Mouse (Mus musculus) lung, embryonic 14.5 days (tissue): ENCODE measurements around the gene Nelfe. TPM values are rescaled to one million over a fixed set of nuclear protein-coding genes. Genes with fewer than 3 reads are reported as not detected.

ENCODE experiments used
- ATAC-seq: fragments of 200-750 bp; cut with Nextera tagmentation; 2 replicates; pipeline ENCODE4 v1.8.0; 2017; ENCODE audit warnings: mild to moderate bottlenecking, moderate TSS enrichment, moderate library complexity; ENCODE audit not compliant: insufficient read depth
- DNase-seq: peaks from one replicate; pipeline ENCODE4 v3.0.0-alpha.2; 2015
- H3K27ac ChIP-seq: fragments of 300-500 bp; sonication (generic); 2 replicates; pipeline ENCODE4 v1.5.1; 2014; ENCODE audit warnings: low read depth, mild to moderate bottlenecking, moderate library complexity
- H3K27me3 ChIP-seq: fragments of 300-500 bp; sonication (generic); 2 replicates; pipeline ENCODE4 v1.6.1; 2014; ENCODE audit warnings: low read length, control low read depth; ENCODE audit not compliant: insufficient read depth
- H3K36me3 ChIP-seq: fragments of 300-500 bp; sonication (generic); 2 replicates; pipeline ENCODE4 v1.6.1; 2014; ENCODE audit warnings: control low read depth; ENCODE audit not compliant: insufficient read depth
- H3K4me1 ChIP-seq: fragments of 300-500 bp; sonication (generic); 2 replicates; pipeline ENCODE4 v1.6.1; 2014; ENCODE audit warnings: antibody characterized with exemption, control low read depth; ENCODE audit not compliant: insufficient read depth
- H3K4me2 ChIP-seq: fragments of 300-500 bp; sonication (generic); 2 replicates; pipeline ENCODE4 v1.6.1; 2014; ENCODE audit warnings: mild to moderate bottlenecking
- H3K4me3 ChIP-seq: fragments of 300-500 bp; sonication (generic); 2 replicates; pipeline ENCODE4 v1.5.1; 2014; ENCODE audit warnings: low read depth, low read length
- H3K9ac ChIP-seq: fragments of 300-500 bp; sonication (generic); 2 replicates; pipeline ENCODE4 v1.6.1; 2014
- H3K9me3 ChIP-seq: fragments of 300-500 bp; sonication (generic); 2 replicates; pipeline ENCODE4 v1.6.1; 2016; ENCODE audit warnings: low read depth, low read length, control low read depth
- CTCF ChIP-seq: IDR thresholded peaks from 2 replicates; pipeline ENCODE4 v1.5.1; 2016; ENCODE audit warnings: antibody characterized with exemption, low read depth
- WGBS: fragments of 180-500 bp; shearing (Covaris S2); extraction: QIAGEN DNeasy Blood & Tissue Kit; methylation state at CpG from one replicate; pipeline ENCODE4 v1.1.7; 2014; 5-methylcytosine and 5-hydroxymethylcytosine counted together
- polyA plus RNA-seq: library from polyadenylated mRNA; unstranded; fragments of >200 nt; fragmentation: Nextera tagmentation; extraction: Ambion mirVana; gene quantifications from 2 replicates; pipeline ENCODE4 v1.2.1, GENCODE M21; 2014

Gene Nelfe
- polyA plus RNA-seq, 1 experiment from 2014 or later: 115 TPM

DNA sequence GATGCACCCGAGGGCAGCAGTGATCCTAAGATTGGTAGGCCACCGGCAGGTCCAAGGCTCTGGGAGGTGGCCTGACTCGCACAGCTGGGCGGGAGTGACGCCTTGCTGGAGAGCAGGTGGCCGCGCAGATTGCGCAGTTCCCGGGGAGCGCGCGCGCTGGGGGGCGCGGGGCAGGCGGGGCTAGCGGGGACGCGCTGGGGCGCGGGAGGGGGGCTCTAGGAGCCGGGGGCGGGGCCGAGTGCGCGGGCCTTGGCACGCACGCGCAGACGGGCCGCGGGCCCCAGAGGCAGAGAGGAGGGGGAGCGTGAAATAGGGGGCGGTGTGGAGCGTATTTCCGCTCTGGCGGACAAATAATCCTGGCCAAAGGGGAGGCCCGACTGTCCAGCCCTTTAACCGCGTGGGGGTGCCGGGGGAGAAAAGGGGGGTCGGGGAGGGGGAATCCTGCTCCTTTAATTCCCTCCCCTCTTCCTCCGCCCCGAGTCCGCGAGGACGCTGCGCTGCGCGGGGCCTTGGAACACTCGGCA lies 43.9 kb downstream of the Nelfe start:
- WGBS: 1% methylated on average over 39 of the region's 51 CpGs
- peak overlapping the region; percentile 86 for H3K4me2 ChIP-seq

GRCm38 (mm10) chr17:34894801-34895530 lies 44.8 kb downstream of the Nelfe start:
- Histone ChIP-seq H3K4me1 (peaks cover 6% of the 10 kb centered on the region; the same call in 1 of the 2 replicates), H3K36me3 (peaks cover 12% of the 10 kb centered on the region), H3K27ac (peak overlapping the region; percentile 92), H3K9me3 (no peaks in the 10 kb centered on the region), H3K27me3 (no peaks in the 10 kb centered on the region), H3K4me2 (peak overlapping the region; percentile 86), H3K4me3 (peak overlapping the region; percentile 86), H3K9ac (peak overlapping the region; percentile 90)
- 6% methylated on average over 50 of the region's 51 CpGs for WGBS
- ATAC-seq (peak; percentile 20), DNase-seq (peak; percentile 53)
- TF ChIP-seq CTCF: no peak

More for the DNA sequence above, 43.9 kb downstream of the Nelfe start:
- ATAC-seq (peak; percentile 85), DNase-seq (peak; percentile 99)
- H3K9me3 ChIP-seq: no peaks in the 10 kb centered on the region
- H3K27me3 ChIP-seq: no peaks in the 10 kb centered on the region
- peak overlapping the region; percentile 90 for H3K9ac ChIP-seq
- peak overlapping the region; percentile 92 for H3K27ac ChIP-seq
- peak overlapping the region; percentile 86 for H3K4me3 ChIP-seq
- peaks cover 12% of the 10 kb centered on the region for H3K36me3 ChIP-seq
- H3K4me1 ChIP-seq: peaks cover 6% of the 10 kb centered on the region; the same call in 1 of the 2 replicates
- TF ChIP-seq CTCF: peak; percentile 18; the same call in 1 of the 2 replicates

GRCm38 (mm10) chr17:34895724-34896123 lies 45.5 kb downstream of the Nelfe start:
- H3K4me3 ChIP-seq: peak overlapping the region; percentile 86
- H3K36me3 ChIP-seq: peaks cover 12% of the 10 kb centered on the region
- H3K9ac ChIP-seq: peak overlapping the region; percentile 90; the same call in 1 of the 2 replicates
- no peaks in the 10 kb centered on the region for H3K27me3 ChIP-seq
- peak overlapping the region; percentile 92; the same call in 1 of the 2 replicates for H3K27ac ChIP-seq
- peak overlapping the region; percentile 86 for H3K4me2 ChIP-seq
- peaks cover 11% of the 10 kb centered on the region; the same call in 1 of the 2 replicates for H3K4me1 ChIP-seq
- 89% methylated on average over 15 of the region's 15 CpGs for WGBS
- DNase-seq: no peak
- no peak for TF ChIP-seq CTCF
- H3K9me3 ChIP-seq: no peaks in the 10 kb centered on the region
- no peak for ATAC-seq

DNA sequence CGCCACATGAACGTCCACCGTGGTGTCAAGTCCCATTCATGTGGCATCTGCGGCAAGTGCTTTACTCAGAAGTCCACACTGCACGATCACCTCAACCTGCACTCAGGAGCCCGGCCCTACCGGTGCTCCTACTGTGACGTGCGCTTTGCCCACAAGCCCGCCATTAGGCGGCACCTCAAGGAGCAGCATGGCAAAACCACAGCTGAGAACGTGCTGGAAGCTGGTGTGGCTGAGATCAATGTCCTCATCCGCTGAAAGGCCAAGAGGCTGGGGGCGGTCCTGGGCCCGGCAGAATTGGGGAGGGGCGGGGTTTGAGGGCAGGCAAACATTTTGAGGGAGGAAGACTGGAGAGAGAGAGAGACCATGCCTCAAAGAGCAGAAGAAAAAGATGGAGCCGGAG lies 46.2 kb downstream of the Nelfe start:
- no peak for DNase-seq
- ATAC-seq: no peak
- WGBS: 82% methylated on average over 17 of the region's 17 CpGs
- Histone ChIP-seq H3K27ac (no peak overlapping the region), H3K4me3 (peak overlapping the region; percentile 6; the same call in 1 of the 2 replicates), H3K9me3 (no peaks in the 10 kb centered on the region), H3K4me1 (peaks cover 11% of the 10 kb centered on the region; the same call in 1 of the 2 replicates), H3K36me3 (peaks cover 16% of the 10 kb centered on the region), H3K9ac (no peak overlapping the region), H3K4me2 (peak overlapping the region; percentile 86), H3K27me3 (no peaks in the 10 kb centered on the region)
- TF ChIP-seq CTCF: no peak

- TF ChIP-seq CTCF: no peak
- DNase-seq: peak; percentile 84
- peak overlapping the region; percentile 96 for H3K9ac ChIP-seq
- H3K27me3 ChIP-seq: no peaks in the 10 kb centered on the region
- H3K36me3 ChIP-seq: peaks cover 23% of the 10 kb centered on the region
- H3K27ac ChIP-seq: peak overlapping the region; percentile 98
- 10% methylated on average over 10 of the region's 10 CpGs for WGBS
- H3K9me3 ChIP-seq: no peaks in the 10 kb centered on the region
- H3K4me2 ChIP-seq: peak overlapping the region; percentile 86
- ATAC-seq: peak; percentile 11; the same call in 1 of the 2 replicates
- peaks cover 11% of the 10 kb centered on the region; the same call in 1 of the 2 replicates for H3K4me1 ChIP-seq
- peak overlapping the region; percentile 89 for H3K4me3 ChIP-seq
Observed at GRCm38 (mm10) chr17:34897373-34898159, 47.4 kb downstream of the Nelfe start.

DNA sequence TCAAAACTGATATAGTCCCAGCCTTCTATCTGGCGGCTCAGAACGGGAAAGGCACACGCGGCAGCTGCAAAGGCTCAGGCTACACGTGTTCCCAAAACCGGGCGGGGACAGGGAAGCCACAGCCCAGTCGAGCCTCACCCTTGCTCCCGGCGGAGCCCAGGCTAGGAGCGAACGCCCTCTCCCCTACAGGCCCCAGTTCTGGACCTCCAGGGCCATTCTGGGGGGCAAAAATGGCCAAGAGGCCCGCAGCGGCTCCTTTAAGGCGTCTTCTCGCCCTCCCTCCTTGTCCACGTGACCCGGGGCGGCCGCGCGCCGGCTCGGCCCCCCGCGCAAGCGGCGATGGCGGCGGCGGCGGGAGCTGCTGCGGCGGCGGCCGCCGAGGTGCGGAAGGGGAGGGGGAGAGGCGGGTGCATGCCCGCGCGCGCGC lies 48.0 kb downstream of the Nelfe start, which contains the start of the genes C2 and Ehmt2:
C2 (minus strand) TSS at position 106 of the 427 bp plus-strand sequence.
Ehmt2 (plus strand) TSS at position 310 of the 427 bp plus-strand sequence.
- Histone ChIP-seq H3K4me1 (peaks cover 11% of the 10 kb centered on the region; the same call in 1 of the 2 replicates), H3K4me3 (peak within 1 kb of the TSS; percentile 89), H3K36me3 (peaks cover 29% of the 10 kb centered on the region), H3K27ac (peak within 1 kb of the TSS; percentile 98), H3K9me3 (no peaks in the 10 kb centered on the region), H3K27me3 (no peaks in the 10 kb centered on the region), H3K4me2 (peak within 1 kb of the TSS; percentile 86), H3K9ac (peak within 1 kb of the TSS; percentile 96)
- ATAC-seq (peak; percentile 76), DNase-seq (peak; percentile 91)
- WGBS: 1% methylated on average over 38 of the region's 44 CpGs
- TF ChIP-seq CTCF: no peak
